Mouse (Mus musculus): Measurements from ENCODE around the gene Ccdc88c.

Ccdc88c gene

DNA sequence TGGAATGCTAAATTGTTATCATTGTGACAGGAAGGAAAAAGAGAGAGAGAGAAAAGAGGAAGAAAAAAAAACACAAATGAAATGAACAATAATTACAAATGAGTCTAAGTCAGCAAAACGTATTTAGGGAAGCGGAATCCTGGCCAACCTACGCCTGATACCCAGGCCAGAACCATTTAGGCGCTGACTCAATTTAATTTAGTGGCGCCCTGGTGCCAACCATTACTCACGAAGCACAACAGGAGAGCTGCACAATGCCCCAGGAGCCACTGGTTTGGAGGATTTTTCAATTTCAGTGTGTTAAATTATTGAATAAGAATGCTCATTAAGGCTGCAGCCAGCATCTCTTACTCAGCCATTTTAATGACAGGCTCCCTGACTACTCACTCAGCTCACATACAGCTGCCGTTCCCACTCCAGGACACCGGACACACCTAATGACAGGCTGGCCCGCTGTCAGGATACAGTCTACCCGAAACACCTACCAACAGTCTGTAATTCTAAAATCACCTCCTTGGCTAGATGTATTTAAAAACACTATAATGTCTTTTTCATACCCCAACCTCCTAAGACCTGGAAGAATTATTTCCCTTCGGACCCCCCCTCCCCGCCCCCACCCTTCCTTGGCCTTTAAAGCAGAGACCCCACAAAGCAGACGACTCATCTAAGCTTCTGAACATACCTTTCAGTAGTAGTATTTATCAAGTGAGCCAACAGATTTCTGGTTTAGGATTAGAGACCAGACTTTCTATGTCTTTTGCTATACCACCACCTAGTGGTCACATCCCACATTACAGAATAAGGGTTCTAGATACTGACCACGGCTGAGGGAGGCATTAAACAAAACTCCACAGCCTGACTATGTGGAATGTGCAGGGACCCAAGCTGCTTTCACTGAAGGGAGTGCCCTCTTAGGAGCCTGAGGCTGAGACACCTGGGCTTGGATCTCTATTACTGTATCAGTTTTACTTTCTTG is 102.9 kb downstream of the Ccdc88c start:
- peak in 1 of 2 experiments; percentile 18 for DNase-seq (ENCODE audit: low spot score in 2 of 2)

DNA sequence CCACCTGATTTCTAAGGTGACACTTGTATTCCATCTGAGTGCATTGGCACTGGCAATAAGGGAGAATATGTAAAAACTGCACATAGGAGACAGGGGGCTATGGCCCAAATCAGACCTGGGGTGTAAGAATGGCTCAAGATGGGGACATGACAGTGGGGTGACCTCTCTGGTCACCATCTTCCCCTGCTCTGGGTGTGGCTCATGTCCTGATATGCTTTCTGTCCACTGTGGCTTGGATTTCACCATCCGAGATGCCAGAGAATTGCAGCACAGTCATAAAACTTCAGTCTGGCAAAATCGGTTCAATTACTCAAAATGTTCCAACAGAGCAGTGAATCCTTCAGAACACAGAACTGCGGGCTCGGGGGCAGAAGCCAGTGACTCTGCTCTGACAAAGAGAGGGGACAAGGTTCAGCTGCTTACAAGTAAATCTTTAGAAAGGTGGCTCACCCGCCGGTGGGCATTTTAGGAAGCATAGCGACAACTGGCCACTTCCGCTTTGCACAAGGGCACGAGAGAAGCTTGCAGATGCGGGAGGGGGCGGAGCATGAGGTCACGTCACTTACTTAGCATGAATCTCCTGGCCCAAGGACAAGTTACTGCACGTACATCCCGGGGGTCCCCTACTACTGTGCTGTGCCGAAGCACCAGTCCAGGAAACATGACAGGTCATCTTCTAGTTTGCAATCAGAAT is 104.1 kb downstream of the Ccdc88c start:
- DNase-seq (ENCODE audit: low spot score in 2 of 2): peak in 1 of 2 experiments; percentile 14

DNA sequence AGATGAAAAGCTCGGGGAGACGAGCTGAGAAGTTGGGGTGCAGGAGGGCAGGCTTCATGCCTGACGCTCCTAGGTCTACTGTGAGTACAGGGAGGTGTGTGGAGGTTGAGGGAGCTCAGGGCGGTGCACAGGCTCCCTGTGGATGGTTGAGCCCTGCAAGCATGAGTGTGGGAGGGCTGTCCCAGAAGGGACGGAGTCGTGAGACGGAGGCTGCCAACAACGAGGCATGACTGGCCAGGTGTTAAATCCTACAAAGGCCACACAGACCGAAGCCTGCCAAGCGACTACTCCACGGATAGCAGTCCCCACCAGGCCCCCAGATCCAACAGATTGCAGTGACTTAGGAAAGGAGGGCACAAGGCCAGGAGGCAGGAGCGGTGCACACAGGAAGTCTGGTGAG is 118.1 kb downstream of the Ccdc88c start:
- DNase-seq (ENCODE audit: low spot score in 2 of 2): no peak

DNA sequence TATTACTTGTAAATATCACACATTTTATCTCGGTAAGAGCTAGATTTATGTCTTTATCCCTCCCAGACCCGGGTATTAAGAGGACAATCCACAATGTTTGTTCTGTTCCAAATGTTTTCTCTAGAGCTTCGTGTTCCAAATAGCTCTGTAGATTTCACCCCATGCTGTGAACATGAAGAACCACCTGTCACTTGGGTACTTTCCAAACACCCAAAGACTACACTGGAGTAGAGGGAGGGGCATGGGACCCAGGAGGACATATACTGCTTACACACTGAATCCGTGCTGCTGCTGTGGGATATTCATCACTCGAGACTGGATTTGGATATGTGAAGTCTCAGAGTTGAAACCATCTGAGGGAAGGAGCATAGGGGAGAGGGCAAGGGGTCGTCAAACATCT is 119.1 kb downstream of the Ccdc88c start:
- DNase-seq (ENCODE audit: low spot score in 2 of 2): no peak

DNA sequence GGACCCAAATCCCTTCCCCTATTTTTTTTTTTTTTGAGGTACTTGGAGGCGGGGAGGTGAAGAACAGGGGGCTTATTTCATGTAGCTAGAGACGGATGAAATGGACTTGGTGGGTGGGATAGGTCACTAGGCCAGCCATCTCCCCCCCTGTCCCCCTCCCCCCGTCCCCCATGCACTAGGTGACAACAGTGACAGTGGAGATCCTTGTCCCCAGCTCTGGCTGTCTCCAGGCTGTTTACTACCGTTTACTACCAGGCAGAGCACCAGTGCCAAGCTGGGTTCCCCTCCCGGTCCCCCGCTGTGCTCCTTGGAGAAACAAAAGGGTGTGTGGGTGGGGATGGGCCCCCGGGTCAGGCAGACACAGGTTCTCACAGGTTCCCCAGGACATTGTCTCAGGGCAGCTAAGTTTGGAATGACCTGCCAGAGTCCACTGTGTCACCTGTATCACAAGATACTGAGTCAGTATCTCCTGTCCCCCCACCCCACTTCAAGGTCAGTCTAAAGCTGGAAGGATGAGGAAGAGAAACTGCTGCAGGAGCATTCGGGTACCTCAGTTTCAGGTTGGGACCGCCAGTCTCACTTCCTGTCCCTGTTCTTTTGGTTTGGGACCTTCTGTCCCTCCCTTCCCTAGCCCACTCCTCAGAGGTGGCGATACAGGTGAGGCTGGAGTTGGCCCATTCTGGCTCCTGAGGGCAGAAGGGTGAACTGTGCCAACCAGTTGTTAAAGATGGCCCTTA is 120.4 kb downstream of the Ccdc88c start:
- no peak for DNase-seq (ENCODE audit: low spot score in 2 of 2)

DNA sequence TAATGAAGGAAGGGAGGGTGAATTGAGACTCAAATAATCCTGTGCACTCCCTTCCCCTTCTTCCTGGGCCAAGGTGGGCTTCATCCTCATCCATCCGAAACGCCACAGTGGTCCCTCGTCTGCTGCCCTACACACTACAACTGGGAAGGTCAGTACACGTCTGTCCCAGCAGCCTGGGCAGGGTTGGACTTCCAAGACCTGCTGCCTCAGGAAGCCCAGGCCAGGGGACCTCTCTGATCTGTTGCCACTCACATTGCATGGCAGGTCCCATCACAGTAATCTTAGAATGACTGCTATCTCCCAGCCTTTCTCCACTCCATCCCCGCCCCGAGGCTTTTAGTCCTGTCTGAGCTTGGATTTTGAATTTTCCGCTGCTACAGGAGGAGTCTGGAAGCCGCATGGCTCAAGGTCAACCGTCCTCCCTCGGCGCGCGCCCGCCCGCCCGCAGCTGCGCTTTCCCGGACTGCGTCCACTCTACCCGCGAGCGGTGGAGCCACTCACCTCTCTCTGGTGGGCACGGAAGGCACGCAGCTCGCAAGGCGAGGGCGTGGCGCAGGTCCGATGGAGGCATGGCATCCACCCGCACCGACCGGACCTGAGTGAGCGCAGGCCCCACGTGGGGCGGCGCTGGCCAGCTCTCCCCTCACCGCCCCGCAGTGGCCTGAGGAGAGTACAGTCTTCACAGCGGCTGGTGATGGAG is 121.1 kb downstream of the Ccdc88c start, which contains the start of gene Gpr68:
Gene Gpr68, minus strand, starts transcription at position 601 of the 700 bp plus-strand sequence.
- DNase-seq (ENCODE audit: low spot score in 2 of 2): no peak

DNA sequence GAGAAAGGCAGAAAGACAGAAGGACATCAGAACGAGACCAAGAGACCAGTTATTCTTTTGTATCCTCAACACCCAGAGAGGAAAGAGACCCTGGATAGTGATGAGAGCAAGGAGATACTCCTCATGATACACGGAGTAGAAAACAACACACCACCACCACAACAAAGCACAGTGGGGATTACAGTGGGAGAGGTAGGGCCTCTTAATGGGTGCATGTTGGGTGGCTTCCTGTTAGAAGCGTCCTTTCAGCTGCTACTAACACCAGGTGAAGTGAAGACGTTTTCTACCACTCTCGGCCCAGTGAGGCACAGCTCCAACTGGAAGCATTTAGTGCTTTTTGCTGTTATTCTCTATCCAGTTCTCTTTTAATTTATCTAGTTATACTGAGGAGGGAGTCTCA is 122.0 kb downstream of the Ccdc88c start:
- DNase-seq (ENCODE audit: low spot score in 2 of 2): no peak

DNA sequence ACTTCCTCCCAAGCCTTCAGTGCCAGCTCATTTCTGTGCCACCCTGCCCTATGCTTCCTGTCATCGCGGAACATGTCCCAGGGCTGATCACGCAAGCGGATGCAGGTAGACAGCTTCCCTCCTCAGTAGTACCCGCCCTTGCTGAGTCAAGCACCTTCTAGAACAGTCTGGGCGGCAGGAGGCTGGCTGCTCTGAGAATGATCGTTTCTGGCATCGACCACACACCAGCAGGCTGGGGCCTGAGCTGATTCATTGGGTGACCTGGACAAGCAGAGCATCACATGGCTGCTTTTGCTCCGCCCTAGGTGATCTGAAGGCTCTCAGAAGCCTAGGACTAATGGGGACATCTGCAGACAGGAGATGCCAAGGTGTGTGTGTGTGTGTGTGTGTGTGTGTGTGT is 125.1 kb downstream of the Ccdc88c start:
- DNase-seq (ENCODE audit: low spot score in 2 of 2): no peak

DNA sequence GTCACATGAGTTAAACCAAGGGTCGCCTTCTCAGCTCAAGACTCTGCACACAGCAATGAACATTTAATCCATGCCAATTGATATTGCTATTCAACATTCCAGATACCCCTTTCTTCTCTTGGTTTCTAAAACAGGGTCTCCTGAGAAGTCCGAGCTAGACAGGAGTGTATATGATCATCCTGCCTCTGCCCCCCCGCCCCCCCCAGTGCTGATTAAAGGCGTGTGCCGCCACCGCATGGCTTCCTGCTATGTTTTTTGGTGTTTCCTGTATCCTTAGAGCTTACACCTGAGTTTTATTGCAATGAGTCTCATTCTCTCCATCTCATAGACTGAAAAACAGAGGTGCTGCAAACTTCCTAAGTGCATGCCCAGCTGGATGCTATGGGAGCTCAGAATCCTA is 127.5 kb downstream of the Ccdc88c start:
- DNase-seq (ENCODE audit: low spot score in 2 of 2): no peak

DNA sequence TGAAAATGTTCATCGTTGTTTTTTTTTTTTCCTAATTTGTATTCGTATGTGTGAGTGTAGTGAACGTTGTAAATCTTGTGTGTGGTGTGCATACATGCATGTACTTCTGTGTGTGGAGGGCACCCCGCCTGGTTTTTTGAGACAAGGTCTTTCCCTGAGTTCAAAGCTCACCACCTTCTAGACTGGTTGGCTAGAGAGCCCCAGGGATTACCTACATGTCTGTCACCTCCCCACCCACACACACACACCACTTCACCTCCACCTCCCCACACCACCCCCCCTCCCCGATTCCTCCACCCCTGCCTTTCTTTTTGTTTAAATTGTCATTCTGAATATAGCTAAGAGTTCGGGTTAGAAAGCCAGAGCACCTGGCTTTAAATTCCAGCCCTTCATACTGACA is 128.0 kb downstream of the Ccdc88c start:
- DNase-seq (ENCODE audit: low spot score in 2 of 2): no peak

DNA sequence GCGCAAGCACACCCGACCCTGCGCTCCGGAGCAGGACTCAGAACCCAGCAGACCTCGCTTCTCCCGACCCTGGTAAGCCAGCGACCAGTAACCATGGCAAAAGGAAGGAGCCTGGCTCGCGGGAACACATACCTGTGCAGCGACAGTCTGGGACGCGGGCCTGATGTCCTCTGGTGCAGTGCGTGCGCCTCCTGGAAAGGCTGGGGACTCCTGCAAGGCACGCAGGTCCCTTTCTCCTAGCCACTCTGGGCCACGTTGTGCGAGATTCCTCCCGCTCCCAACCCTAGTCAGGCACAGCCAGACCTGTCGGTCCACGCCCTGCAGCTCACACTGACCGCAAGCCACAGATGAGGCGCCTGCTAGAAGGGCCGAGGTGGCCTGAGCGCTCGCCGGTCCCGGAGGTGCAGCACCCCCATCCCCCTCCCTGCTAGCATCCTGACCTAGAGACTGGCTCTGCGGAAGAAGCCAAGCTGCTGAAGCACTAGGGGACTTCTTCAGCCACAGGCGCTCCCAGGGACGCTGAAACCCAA is 129.7 kb downstream of the Ccdc88c start:
- no peak for DNase-seq (ENCODE audit: low spot score in 2 of 2)

DNA sequence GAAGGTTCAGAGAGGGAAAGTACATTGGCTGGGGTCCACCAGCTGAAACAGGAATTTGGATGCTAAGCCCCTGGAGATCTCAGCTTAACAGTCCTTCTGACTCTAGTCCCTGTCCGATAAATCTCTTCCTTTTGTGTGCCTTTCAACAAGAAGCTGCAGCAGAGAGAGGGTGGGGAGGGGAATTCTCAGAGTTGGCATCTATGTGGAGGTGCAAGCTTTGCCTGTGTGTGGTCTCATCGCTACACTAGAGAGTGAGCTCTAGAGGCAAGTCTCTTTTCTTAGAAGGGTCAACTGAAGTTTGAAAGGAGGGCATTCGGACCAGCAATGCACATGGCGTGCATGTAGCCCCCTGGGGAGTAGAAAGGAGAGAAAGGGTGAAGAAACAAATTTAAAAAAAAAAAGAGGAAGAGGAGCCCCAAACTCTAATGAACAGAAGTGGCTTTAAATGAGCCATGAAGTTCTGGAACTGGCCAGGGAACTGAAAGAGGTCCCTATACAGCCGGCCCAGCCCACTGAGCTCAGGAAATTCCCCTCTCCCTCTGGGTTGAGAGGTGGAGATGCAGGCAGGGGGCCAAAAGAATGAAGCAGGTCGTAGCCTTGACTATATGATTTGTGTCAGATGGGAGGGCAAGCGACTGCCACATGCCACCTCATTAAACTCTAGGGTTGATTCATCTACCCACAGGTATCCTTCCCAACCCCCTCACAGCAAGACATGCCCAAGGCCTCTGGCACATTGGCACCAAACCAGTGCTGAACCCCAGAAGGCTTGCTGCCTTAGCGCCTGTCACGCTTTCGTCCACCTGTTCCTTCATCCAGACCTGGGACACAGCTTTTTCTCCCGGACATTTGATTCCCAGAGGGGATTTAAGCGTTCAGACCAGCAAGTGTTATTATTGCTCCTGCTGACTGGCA is 130.9 kb downstream of the Ccdc88c start:
- DNase-seq (ENCODE audit: low spot score in 2 of 2): no peak

DNA sequence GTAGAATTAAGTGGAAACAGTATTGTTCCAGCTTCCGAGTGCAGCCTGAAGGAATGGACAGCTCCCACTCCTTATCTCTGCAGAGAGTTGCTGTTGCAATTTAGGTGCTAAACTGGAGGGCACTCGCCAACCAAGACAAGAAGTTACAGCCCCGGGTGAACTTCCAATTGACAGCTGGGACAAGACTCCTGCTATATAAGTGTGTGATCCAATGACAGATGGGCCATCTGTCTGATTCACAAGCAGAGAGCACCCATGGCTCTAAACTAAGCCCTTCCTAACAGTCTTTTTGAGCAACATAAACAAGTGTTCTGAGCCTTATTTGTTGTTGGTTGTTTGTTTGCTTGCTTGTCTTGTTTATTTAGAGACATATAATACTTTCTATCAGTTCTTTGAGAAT is 132.2 kb downstream of the Ccdc88c start:
- DNase-seq (ENCODE audit: low spot score in 2 of 2): no peak

DNA sequence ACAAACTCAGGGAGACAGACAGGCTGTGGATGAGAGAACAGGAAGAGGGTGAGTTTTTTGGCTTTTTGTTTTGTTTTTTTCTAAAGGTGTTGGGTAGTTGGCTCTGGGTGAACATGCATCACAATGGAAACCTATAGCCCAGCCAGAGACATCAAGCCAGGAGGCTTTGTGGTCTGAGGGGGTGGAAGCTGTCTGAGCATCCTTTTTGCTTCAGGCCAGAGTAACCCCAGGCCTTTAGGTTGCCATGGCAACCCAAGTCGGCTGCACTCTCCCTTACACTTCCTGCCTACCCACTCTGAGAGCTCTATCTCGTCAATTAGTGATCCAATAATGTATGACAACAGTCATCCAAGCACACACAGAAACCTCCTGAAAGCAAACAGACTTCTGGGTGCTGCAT is 133.4 kb downstream of the Ccdc88c start:
- no peak for DNase-seq (ENCODE audit: low spot score in 2 of 2)

DNA sequence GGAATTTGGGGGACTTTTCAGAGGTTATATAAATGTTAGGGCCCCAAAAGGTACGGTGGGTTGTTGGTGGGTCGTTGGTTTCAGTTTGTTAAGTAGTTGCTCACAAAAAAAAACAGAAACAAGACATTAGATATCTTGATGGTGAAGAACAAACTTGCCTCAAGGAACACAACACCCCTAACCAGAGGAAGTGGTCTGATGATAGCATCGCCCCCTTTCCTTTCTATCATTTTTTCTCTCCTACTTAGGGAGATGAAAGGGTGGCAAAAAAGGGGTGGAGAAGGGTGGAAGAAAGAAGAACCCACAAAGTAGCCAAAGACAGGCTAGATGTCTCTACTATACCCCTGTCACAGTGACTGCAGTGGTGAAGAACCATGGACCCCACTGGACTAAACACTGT is 138.3 kb downstream of the Ccdc88c start:
- no peak for DNase-seq (ENCODE audit: low spot score in 2 of 2)

DNA sequence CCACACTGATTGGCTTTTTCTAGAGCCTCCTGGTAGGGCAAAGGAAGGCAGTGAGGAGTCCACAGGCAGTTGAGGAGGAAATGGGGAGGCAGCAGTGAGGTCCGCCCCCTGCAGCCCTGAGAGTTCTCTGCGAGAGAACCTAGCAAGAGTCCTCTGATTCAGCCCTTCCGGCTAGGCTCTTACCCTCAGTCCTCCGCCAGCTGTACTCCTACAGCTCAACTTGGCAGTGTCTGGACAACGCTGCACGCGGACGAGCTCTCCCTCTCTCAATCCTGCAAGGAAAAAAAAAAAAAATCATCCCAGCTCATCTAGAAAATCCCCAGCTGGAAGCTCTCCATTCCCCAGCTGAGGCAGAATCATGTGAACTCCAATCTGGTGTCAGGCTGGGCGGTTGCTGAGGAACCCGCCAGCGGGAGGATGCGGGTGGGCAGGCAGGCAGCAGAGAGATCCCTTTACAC is 141.0 kb downstream of the Ccdc88c start:
- DNase-seq (ENCODE audit: low spot score in 2 of 2): peak in 1 of 2 experiments; percentile 50

DNA sequence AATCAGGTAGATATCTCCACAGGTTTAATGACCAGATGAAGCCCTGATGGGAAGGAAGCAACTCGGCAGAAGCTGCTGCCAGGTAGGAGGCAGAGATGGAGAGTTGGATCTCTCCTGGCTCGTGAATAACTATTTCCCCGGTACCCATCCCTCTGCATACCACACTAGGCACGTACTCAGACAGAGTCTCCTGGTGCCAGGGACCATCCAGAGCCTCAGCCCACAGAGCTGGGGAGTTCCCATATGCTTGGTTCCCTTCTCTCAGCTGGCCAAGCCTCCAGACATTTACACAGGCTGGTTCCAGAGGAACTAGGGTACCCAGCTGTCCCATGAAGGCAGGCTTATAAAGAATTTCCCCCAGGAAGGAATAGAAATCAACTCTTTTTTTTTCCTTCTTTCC is 142.0 kb downstream of the Ccdc88c start:
- no peak for DNase-seq (ENCODE audit: low spot score in 2 of 2)

DNA sequence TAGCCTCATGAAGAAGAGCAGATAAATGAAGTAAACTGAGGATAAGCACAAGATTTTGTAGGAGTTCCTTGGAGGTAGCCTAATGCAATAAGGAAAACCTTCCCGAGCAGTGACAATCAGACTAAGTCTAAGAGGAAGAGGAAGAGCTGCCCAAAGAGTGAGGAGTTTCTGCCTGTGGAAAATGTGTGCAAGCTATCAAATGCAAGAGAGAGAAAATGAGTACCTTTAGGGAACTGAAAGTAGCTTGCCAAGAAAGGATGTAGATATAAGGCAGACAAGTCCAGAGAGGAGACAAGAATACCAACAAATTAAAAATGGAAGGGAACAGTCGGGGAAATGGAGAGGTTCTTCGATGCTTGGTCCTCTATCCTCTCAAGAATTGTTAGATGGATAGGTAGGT is 143.3 kb downstream of the Ccdc88c start:
- DNase-seq (ENCODE audit: low spot score in 2 of 2): no peak

DNA sequence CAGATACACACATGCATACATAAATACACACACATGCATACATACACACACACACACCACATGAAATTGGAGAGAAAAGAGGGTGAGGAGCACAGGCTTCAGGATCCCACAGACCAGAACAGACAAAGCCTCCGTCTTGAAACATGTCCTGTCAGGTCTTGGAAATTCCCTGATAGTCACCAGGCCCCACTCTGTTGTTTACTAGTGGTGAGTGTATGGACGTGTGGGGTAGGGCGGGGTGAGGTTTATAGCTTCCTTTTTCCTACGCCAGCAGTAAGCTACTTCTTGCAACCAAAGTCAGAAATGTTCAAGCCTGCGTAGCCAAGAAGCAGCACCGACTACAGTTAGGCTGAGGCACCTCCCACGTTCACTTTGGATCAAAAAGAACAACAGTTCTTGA is 145.7 kb downstream of the Ccdc88c start:
- DNase-seq (ENCODE audit: low spot score in 2 of 2): peak; percentile 28 to 55

DNA sequence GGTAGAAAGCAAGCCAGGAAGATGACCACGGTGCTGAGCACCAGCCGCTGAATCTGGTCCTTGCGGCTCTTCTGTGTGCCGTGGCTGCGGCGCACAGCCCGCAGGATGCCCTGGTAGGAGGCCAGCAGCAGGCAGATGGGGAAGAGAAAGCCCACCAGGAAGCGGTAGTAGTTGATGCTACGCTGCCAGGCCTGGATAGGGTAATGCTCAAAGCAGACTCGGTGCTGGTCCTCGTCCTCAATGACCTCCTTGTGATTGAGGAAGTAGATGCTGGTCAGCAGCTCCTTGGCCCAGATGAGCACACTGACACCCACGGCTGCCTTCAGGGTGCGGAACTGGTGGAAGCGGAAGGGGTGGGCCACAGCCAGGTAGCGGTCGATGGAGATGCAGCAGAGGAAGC is 150.3 kb downstream of the Ccdc88c start:
- no peak for DNase-seq (ENCODE audit: low spot score in 2 of 2)

All from urinary bladder, postnatal 36 days (tissue).